Mouse (Mus musculus) embryonic facial prominence, embryonic 13.5 days (tissue): ENCODE results near the gene Dnajc27. TPM values are rescaled to one million over a fixed set of nuclear protein-coding genes. Genes with fewer than 3 reads are reported as not detected.

Experiments used
- ATAC-seq: fragments of 200-750 bp; cut with Nextera tagmentation; 2 replicates; pipeline ENCODE4 v1.8.0; 2017; ENCODE audit warnings: low read depth; ENCODE audit not compliant: insufficient number of reproducible peaks, insufficient read depth, low FRiP score, low TSS enrichment
- H3K27ac ChIP-seq: fragments of 300-500 bp; sonication (generic); 2 replicates; pipeline ENCODE4 v1.5.1; 2015; ENCODE audit warnings: moderate library complexity, mild to moderate bottlenecking, inconsistent platforms
- H3K27me3 ChIP-seq: fragments of 300-500 bp; sonication (generic); 2 replicates; pipeline ENCODE4 v1.6.1; 2015; ENCODE audit warnings: mild to moderate bottlenecking, inconsistent platforms
- H3K36me3 ChIP-seq: fragments of 300-500 bp; sonication (generic); 2 replicates; pipeline ENCODE4 v1.6.1; 2015; ENCODE audit warnings: mild to moderate bottlenecking, inconsistent platforms
- H3K4me1 ChIP-seq: fragments of 300-500 bp; sonication (generic); 2 replicates; pipeline ENCODE4 v1.6.1; 2015; ENCODE audit warnings: inconsistent platforms
- H3K4me2 ChIP-seq: fragments of 300-500 bp; sonication (generic); 2 replicates; pipeline ENCODE4 v1.6.1; 2015; ENCODE audit warnings: moderate library complexity, mild to moderate bottlenecking, inconsistent platforms
- H3K4me3 ChIP-seq: fragments of 300-500 bp; sonication (generic); 2 replicates; pipeline ENCODE4 v1.5.1; 2015; ENCODE audit warnings: mild to moderate bottlenecking, inconsistent platforms
- H3K9ac ChIP-seq: fragments of 300-500 bp; sonication (generic); 2 replicates; pipeline ENCODE4 v1.6.1; 2015; ENCODE audit warnings: mild to moderate bottlenecking, inconsistent platforms
- H3K9me3 ChIP-seq: fragments of 300-500 bp; sonication (generic); 2 replicates; pipeline ENCODE4 v1.6.1; 2016; ENCODE audit warnings: inconsistent platforms
- WGBS: fragments of 180-500 bp; shearing (Covaris S2); methylation state at CpG from one replicate; pipeline ENCODE4 v1.1.7; 2015; ENCODE audit warnings: mixed read lengths; 5-methylcytosine and 5-hydroxymethylcytosine counted together
- polyA plus RNA-seq: library from polyadenylated mRNA; unstranded; fragments of >200 nt; fragmentation: Nextera tagmentation; extraction: Ambion mirVana; gene quantifications from 2 replicates; pipeline ENCODE4 v1.2.1, GENCODE M21; 2015

The Dnajc27 gene
- polyA plus RNA-seq, 1 experiment from 2014 or later = 10.6 TPM

- H3K9ac ChIP-seq = no peak overlapping the region
- H3K4me3 ChIP-seq = no peak overlapping the region
- 71% methylated on average over 4 of the region's 4 CpGs for WGBS
Measured at GRCm38 (mm10) chr12:4107383-4107782, 25.0 kb downstream of the Dnajc27 start.

GRCm38 (mm10) chr12:4116132-4116531, 33.7 kb downstream of the Dnajc27 start:
- no peaks in the 10 kb centered on the region for H3K27me3 ChIP-seq
- no peak for ATAC-seq
- peaks cover 6% of the 10 kb centered on the region; the same call in 1 of the 2 replicates for H3K36me3 ChIP-seq
- 78% methylated on average over 9 of the region's 9 CpGs for WGBS
- H3K9ac ChIP-seq = no peak overlapping the region
- no peak overlapping the region for H3K27ac ChIP-seq
- no peak overlapping the region for H3K4me2 ChIP-seq
- H3K4me3 ChIP-seq = no peak overlapping the region
- H3K4me1 ChIP-seq = no peaks in the 10 kb centered on the region
- H3K9me3 ChIP-seq = peaks cover 5% of the 10 kb centered on the region; the same call in 1 of the 2 replicates

More at GRCm38 (mm10) chr12:4107383-4107782, 25.0 kb downstream of the Dnajc27 start:
- no peak overlapping the region for H3K27ac ChIP-seq
- H3K4me2 ChIP-seq = no peak overlapping the region
- no peak for ATAC-seq
- no peaks in the 10 kb centered on the region for H3K9me3 ChIP-seq
- no peaks in the 10 kb centered on the region for H3K4me1 ChIP-seq
- H3K27me3 ChIP-seq = no peaks in the 10 kb centered on the region
- H3K36me3 ChIP-seq = peaks cover 64% of the 10 kb centered on the region

- no peak for ATAC-seq
- Histone ChIP-seq H3K27me3 (no peaks in the 10 kb centered on the region), H3K4me2 (no peak overlapping the region), H3K4me1 (no peaks in the 10 kb centered on the region), H3K4me3 (no peak overlapping the region), H3K9ac (no peak overlapping the region), H3K9me3 (peaks cover 5% of the 10 kb centered on the region; the same call in 1 of the 2 replicates), H3K27ac (no peak overlapping the region), H3K36me3 (peaks cover 6% of the 10 kb centered on the region; the same call in 1 of the 2 replicates)
- WGBS = 68% methylated on average over 3 of the region's 3 CpGs
Measured at GRCm38 (mm10) chr12:4117136-4117535, 34.8 kb downstream of the Dnajc27 start.

GRCm38 (mm10) chr12:4117579-4117978, 35.2 kb downstream of the Dnajc27 start:
- H3K4me3 ChIP-seq = no peak overlapping the region
- no peak overlapping the region for H3K9ac ChIP-seq
- H3K4me1 ChIP-seq = no peaks in the 10 kb centered on the region
- peaks cover 5% of the 10 kb centered on the region; the same call in 1 of the 2 replicates for H3K9me3 ChIP-seq
- no peak overlapping the region for H3K27ac ChIP-seq
- no peak overlapping the region for H3K4me2 ChIP-seq
- WGBS = 77% methylated on average over 4 of the region's 4 CpGs
- H3K27me3 ChIP-seq = no peaks in the 10 kb centered on the region
- ATAC-seq = no peak
- H3K36me3 ChIP-seq = peaks cover 6% of the 10 kb centered on the region; the same call in 1 of the 2 replicates

GRCm38 (mm10) chr12:4127346-4127745, 45.0 kb downstream of the Dnajc27 start:
- Histone ChIP-seq H3K4me1 (no peaks in the 10 kb centered on the region), H3K4me3 (no peak overlapping the region), H3K27ac (no peak overlapping the region), H3K4me2 (no peak overlapping the region), H3K36me3 (no peaks in the 10 kb centered on the region), H3K9ac (no peak overlapping the region), H3K9me3 (no peaks in the 10 kb centered on the region; the same call in 1 of the 2 replicates), H3K27me3 (no peaks in the 10 kb centered on the region)
- 75% methylated on average over 7 of the region's 7 CpGs for WGBS
- no peak for ATAC-seq

- Histone ChIP-seq H3K9ac (peak within 1 kb of the TSS; percentile 87), H3K9me3 (no peaks in the 10 kb centered on the region; the same call in 1 of the 2 replicates), H3K27ac (peak within 1 kb of the TSS; percentile 80), H3K27me3 (no peaks in the 10 kb centered on the region), H3K4me1 (peaks cover 36% of the 10 kb centered on the region), H3K4me2 (peak within 1 kb of the TSS; percentile 82), H3K4me3 (peak within 1 kb of the TSS; percentile 61), H3K36me3 (peaks cover 25% of the 10 kb centered on the region)
- under 1% methylated on average over 82 of the region's 83 CpGs for WGBS
- peak; percentile 72 for ATAC-seq
Measured at GRCm38 (mm10) chr12:4132941-4133846, 50.8 kb downstream of the Dnajc27 start, which contains the start of gene Adcy3. Gene Adcy3 (plus strand): TSS chr12:4133103.

GRCm38 (mm10) chr12:4133847-4134212, 51.4 kb downstream of the Dnajc27 start:
- WGBS = 27% methylated on average over 11 of the region's 11 CpGs
- no peak for ATAC-seq
- peak overlapping the region; percentile 82 for H3K4me2 ChIP-seq
- no peaks in the 10 kb centered on the region for H3K27me3 ChIP-seq
- H3K4me3 ChIP-seq = peak overlapping the region; percentile 61
- H3K4me1 ChIP-seq = peaks cover 36% of the 10 kb centered on the region
- peaks cover 31% of the 10 kb centered on the region for H3K36me3 ChIP-seq
- H3K9ac ChIP-seq = peak overlapping the region; percentile 87
- H3K9me3 ChIP-seq = no peaks in the 10 kb centered on the region; the same call in 1 of the 2 replicates
- no peak overlapping the region for H3K27ac ChIP-seq

- peaks cover 30% of the 10 kb centered on the region for H3K36me3 ChIP-seq
- no peaks in the 10 kb centered on the region for H3K27me3 ChIP-seq
- no peak for ATAC-seq
- 86% methylated on average over 5 of the region's 5 CpGs for WGBS
- no peak overlapping the region for H3K27ac ChIP-seq
- no peak overlapping the region for H3K4me3 ChIP-seq
- H3K4me2 ChIP-seq = no peak overlapping the region
- peaks cover 9% of the 10 kb centered on the region; the same call in 1 of the 2 replicates for H3K4me1 ChIP-seq
- H3K9ac ChIP-seq = no peak overlapping the region
- no peaks in the 10 kb centered on the region for H3K9me3 ChIP-seq
Measured at GRCm38 (mm10) chr12:4143179-4143578, 60.8 kb downstream of the Dnajc27 start.

GRCm38 (mm10) chr12:4150936-4151335, 68.6 kb downstream of the Dnajc27 start:
- Histone ChIP-seq H3K36me3 (peaks cover 2% of the 10 kb centered on the region), H3K4me3 (no peak overlapping the region), H3K9me3 (0 out of 2 replicates have a peak, but pooled peaks cover 2% of the 10 kb centered on the region), H3K9ac (no peak overlapping the region), H3K27me3 (no peaks in the 10 kb centered on the region), H3K27ac (no peak overlapping the region), H3K4me1 (no peaks in the 10 kb centered on the region), H3K4me2 (no peak overlapping the region)
- ATAC-seq = no peak
- 82% methylated on average over 2 of the region's 2 CpGs for WGBS

- Histone ChIP-seq H3K9me3 (0 out of 2 replicates have a peak, but pooled peaks cover 2% of the 10 kb centered on the region), H3K27me3 (no peaks in the 10 kb centered on the region), H3K36me3 (no peaks in the 10 kb centered on the region), H3K4me1 (no peaks in the 10 kb centered on the region), H3K27ac (no peak overlapping the region), H3K4me2 (no peak overlapping the region), H3K4me3 (no peak overlapping the region), H3K9ac (no peak overlapping the region)
- WGBS = 88% methylated on average over 3 of the region's 3 CpGs
- ATAC-seq = no peak
Measured at GRCm38 (mm10) chr12:4151969-4152368, 69.6 kb downstream of the Dnajc27 start.

- Histone ChIP-seq H3K9me3 (no peaks in the 10 kb centered on the region), H3K27me3 (no peaks in the 10 kb centered on the region), H3K4me1 (0 out of 2 replicates have a peak, but pooled peaks cover 9% of the 10 kb centered on the region), H3K4me2 (no peak overlapping the region), H3K4me3 (no peak overlapping the region), H3K27ac (0 out of 2 replicates have a peak overlapping the region, but pooled peaks have one; percentile 4), H3K36me3 (peaks cover 4% of the 10 kb centered on the region; the same call in 1 of the 2 replicates), H3K9ac (no peak overlapping the region)
- no peak for ATAC-seq
- 81% methylated on average over 2 of the region's 2 CpGs for WGBS
Measured at GRCm38 (mm10) chr12:4157466-4157865, 75.1 kb downstream of the Dnajc27 start.
